Mouse (Mus musculus) brain, embryonic 18.5 days (tissue): Measurements from ENCODE around the gene Olfr70.

Source experiments
- DNase-seq: peaks from one replicate; pipeline ENCODE4 v3.0.0-alpha.2; 2012; ENCODE audit warnings: low read depth, low spot score

Olfr70 gene

DNA sequence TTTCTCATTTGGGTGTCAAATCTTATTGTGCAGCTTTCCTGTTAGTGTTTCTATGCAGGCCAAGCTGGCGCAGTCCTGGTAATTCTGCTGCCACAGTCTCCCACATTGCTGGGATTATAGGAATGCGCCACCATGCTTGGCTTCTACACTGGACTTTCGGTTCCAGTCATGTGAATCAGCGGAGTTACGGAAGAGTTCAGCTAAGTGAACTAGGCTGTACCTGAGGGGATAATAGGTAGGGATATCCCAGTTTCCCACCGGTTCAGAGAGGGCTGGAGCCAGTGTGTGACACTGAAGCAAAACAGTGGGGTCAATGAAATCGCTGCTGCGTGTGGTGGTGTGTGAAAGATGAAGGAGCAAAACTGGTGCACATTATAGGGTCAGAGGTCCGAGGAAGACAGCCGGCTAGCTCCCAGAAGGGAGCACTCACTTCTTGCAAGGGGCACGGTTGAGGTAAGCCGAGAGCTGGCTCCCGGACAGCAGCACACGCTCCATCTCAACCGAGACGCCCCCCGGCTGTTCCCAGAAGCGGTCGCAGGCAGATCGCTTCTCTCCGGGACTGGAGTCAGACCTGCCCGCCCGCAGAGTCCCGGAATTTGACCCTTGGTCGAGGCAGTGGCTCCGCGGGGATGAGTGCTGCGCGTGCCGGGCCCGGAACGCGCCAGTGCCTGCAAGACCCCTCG lies 44.8 kb downstream of the Olfr70 start:
- DNase-seq: no peak

- DNase-seq: no peak
These were observed 47.2 kb downstream of the Olfr70 start, which contains the start of gene Spag8 for GRCm38 (mm10) chr4:43653161-43654015. TSS of gene Spag8 (minus strand) at chr4:43653594.

- no peak for DNase-seq
These were observed 47.9 kb downstream of the Olfr70 start for GRCm38 (mm10) chr4:43652726-43653125.

DNA sequence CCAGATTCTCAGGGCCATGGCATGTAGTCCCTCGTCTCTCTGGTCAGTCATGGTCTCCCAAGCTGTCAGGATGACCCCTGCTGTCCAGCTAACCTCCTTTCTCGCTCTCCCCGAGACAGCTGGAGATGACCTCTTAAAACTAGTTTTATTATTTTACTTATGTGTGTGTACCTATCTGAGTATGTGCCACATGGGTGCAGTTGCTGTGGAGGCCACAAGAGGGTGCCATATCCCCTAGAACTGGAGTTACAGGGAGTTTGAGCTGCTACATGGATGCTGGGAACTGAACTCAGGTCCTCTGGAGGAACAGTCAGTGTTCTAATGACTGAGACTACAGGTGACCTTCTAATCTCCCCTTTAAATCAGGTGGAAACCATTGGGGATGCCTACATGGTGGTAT lies 50.8 kb downstream of the Olfr70 start:
- no peak for DNase-seq
